Mouse (Mus musculus): ENCODE data around the gene Myo10. TPM values are rescaled to one million over a fixed set of nuclear protein-coding genes. Genes with fewer than 3 reads are reported as not detected.
A peak's percentile ranks its signal among the peaks of the same experiment; 100 is the strongest.

Myo10 gene
- polyA plus RNA-seq, 1 experiment from 2014 or later, result 38.0 TPM

DNA sequence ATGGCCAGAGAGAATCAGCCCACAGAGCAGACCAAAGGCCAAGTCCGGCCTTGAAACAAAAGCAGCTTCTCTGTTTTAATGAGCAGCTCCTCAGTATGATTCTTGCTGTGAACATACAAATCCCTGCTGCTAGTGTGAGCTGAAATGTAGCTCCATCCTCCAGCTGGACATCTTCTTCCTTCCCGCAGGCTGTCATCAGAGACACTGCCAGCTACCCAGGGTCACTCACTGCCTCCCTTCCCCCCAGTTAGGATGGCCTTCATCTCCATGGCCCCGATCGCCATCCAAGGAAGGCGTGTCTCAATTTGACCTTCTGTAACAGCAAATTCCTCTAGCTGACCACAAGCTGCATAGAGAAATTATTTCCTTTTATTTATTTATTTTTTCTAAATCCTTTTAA lies 32.4 kb upstream of the Myo10 start:
- Histone ChIP-seq H3K36me3 (no peaks in the 10 kb centered on the region), H3K4me1 (peaks cover 30% of the 10 kb centered on the region), H3K27me3 (no peaks in the 10 kb centered on the region), H3K4me2 (no peak overlapping the region), H3K4me3 (no peak overlapping the region), H3K9ac (no peak overlapping the region), H3K9me3 (no peaks in the 10 kb centered on the region), H3K27ac (peak overlapping the region; percentile 51)
- 40% methylated on average over 5 of the region's 5 CpGs for WGBS
- peak; percentile 89 for ATAC-seq (ENCODE audit: borderline replicate concordance, extremely low read depth, low FRiP score, low TSS enrichment)

DNA sequence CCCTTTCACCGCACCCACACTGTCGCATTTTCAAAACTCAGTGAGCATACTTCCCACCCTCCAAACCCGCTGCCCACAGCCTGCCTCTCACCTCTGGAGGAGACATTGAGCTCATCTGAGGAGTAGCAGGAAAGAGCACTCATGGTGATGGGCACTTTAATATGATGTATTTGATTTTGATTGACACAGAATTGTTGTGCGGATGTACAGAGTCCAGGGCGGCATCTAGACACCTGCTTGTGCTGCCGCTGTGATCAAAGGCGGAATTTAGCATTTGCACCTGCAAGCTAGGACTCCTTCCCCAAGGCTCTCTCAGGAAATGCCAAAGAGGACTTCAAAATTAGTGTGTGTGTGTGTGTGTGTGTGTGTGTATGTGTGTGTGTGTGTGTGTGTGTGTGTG lies 31.4 kb upstream of the Myo10 start:
- H3K9me3 ChIP-seq, result no peaks in the 10 kb centered on the region
- H3K4me2 ChIP-seq, result no peak overlapping the region
- H3K27me3 ChIP-seq, result no peaks in the 10 kb centered on the region
- no peak for ATAC-seq (ENCODE audit: borderline replicate concordance, extremely low read depth, low FRiP score, low TSS enrichment)
- 76% methylated on average over 7 of the region's 7 CpGs for WGBS
- no peak overlapping the region for H3K4me3 ChIP-seq
- H3K4me1 ChIP-seq, result peaks cover 23% of the 10 kb centered on the region
- no peaks in the 10 kb centered on the region for H3K36me3 ChIP-seq
- no peak overlapping the region for H3K27ac ChIP-seq
- no peak overlapping the region for H3K9ac ChIP-seq

DNA sequence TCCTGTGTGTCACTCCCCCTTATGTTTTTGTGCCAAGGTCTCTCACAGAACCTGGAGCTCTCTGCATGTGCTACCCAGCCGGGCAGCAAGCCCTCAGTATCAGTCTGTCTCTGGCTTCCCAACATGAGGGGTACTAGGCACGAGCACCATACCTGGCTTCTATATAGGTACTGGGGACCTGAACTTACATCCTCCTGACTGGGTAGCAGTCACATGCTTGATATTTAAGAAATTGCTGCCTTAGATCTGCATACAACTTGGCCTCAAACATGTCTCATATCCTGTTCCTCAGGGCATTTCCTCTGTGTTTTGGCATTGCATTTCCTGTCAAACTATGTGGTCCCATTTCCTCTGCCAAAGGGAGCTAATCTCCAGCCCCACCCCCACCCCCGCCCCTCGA lies 30.4 kb upstream of the Myo10 start:
- WGBS, result 53% methylated on average over 4 of the region's 4 CpGs

GRCm38 (mm10) chr15:25593469-25594150 lies 28.7 kb upstream of the Myo10 start:
- H3K27me3 ChIP-seq, result no peaks in the 10 kb centered on the region
- no peak overlapping the region for H3K27ac ChIP-seq
- no peak overlapping the region for H3K4me2 ChIP-seq

More for the DNA sequence above, 30.4 kb upstream of the Myo10 start:
- Histone ChIP-seq H3K27ac (no peak overlapping the region), H3K4me3 (no peak overlapping the region), H3K27me3 (no peaks in the 10 kb centered on the region), H3K36me3 (no peaks in the 10 kb centered on the region), H3K9me3 (no peaks in the 10 kb centered on the region), H3K4me2 (no peak overlapping the region), H3K9ac (no peak overlapping the region), H3K4me1 (peaks cover 20% of the 10 kb centered on the region)
- no peak for ATAC-seq (ENCODE audit: borderline replicate concordance, extremely low read depth, low FRiP score, low TSS enrichment)

DNA sequence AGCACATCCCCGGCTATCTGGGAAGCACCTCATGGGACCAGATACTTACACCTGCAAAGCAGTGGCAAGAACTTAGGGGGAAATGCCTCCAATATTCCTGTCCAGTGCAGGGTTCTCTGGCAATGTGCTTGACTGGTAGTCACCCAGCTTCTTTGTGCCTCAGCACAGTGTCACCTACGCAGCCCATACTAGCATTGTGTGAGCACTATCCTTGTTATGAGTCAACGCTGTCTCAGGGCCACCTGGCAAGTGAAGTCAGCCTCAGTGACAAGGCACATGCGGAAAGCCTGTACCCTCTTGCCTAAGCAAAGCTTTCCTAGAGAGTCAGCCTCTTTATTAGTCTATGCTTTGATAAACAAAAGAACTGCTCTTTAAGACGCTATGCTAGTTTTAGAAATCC lies 24.0 kb upstream of the Myo10 start:
- H3K27ac ChIP-seq, result no peak overlapping the region
- WGBS, result 81% methylated on average over 5 of the region's 5 CpGs

More at GRCm38 (mm10) chr15:25593469-25594150, 28.7 kb upstream of the Myo10 start:
- Histone ChIP-seq H3K4me3 (no peak overlapping the region), H3K36me3 (no peaks in the 10 kb centered on the region), H3K9ac (no peak overlapping the region), H3K4me1 (peaks cover 19% of the 10 kb centered on the region), H3K9me3 (no peaks in the 10 kb centered on the region)
- ATAC-seq (ENCODE audit: borderline replicate concordance, extremely low read depth, low FRiP score, low TSS enrichment), result no peak
- WGBS, result 77% methylated on average over 7 of the region's 7 CpGs

DNA sequence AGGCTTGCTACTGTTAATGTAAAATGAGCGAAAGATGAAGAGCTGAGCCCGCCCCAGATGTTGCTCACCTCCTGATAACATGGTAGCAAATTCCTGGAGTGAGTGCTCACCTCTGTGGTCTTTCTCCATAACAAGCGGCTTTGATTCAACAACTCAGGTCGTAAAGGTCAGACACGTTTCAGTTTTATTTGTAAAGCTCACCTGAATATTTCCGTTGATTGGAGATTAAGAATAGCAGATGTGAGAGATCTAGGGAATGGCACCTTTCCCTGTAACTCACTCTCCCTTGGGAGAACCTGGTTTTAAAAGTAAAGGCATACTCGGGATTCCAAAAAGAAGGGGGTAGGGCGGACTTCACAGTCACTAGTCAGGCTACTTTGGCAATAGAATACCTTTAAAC lies 20.0 kb upstream of the Myo10 start:
- Histone ChIP-seq H3K4me3 (no peak overlapping the region), H3K27ac (no peak overlapping the region), H3K9ac (no peak overlapping the region), H3K4me1 (peaks cover 18% of the 10 kb centered on the region), H3K27me3 (no peaks in the 10 kb centered on the region), H3K4me2 (no peak overlapping the region), H3K9me3 (no peaks in the 10 kb centered on the region), H3K36me3 (no peaks in the 10 kb centered on the region)
- WGBS, result 45% methylated on average over 8 of the region's 8 CpGs
- no peak for ATAC-seq (ENCODE audit: borderline replicate concordance, extremely low read depth, low FRiP score, low TSS enrichment)

More for the DNA sequence above, 24.0 kb upstream of the Myo10 start:
- Histone ChIP-seq H3K27me3 (no peaks in the 10 kb centered on the region), H3K9ac (no peak overlapping the region), H3K9me3 (no peaks in the 10 kb centered on the region), H3K4me3 (no peak overlapping the region), H3K4me1 (peaks cover 1% of the 10 kb centered on the region; the same call in 1 of the 2 replicates), H3K36me3 (no peaks in the 10 kb centered on the region), H3K4me2 (no peak overlapping the region)
- no peak for ATAC-seq (ENCODE audit: borderline replicate concordance, extremely low read depth, low FRiP score, low TSS enrichment)

DNA sequence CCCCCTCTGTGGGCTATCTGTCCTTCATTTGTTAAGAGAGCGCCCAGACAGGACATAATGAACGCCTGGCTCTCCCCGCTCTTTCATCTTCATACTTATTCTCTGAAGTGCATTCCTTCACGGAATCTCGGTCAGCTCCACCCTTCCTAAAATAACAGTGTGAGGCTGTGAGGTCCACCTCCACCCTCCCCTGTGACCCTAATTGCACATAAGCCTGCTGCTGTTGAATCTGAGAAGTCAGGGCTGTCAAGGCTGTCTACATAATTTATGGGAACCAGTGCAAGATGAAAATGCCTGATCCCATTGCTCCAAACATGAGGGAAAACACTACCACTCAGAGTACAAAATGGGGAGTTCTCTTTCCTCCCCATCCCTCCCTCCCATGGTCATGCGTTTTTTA lies 19.0 kb upstream of the Myo10 start:
- 9% methylated on average over 6 of the region's 6 CpGs for WGBS
- no peak overlapping the region for H3K27ac ChIP-seq
- ATAC-seq (ENCODE audit: borderline replicate concordance, extremely low read depth, low FRiP score, low TSS enrichment), result no peak
- H3K4me1 ChIP-seq, result peaks cover 19% of the 10 kb centered on the region
- H3K4me2 ChIP-seq, result no peak overlapping the region
- H3K9ac ChIP-seq, result no peak overlapping the region
- H3K9me3 ChIP-seq, result no peaks in the 10 kb centered on the region
- H3K4me3 ChIP-seq, result no peak overlapping the region
- H3K36me3 ChIP-seq, result no peaks in the 10 kb centered on the region
- H3K27me3 ChIP-seq, result no peaks in the 10 kb centered on the region

- ATAC-seq (ENCODE audit: borderline replicate concordance, extremely low read depth, low FRiP score, low TSS enrichment), result no peak
- Histone ChIP-seq H3K4me2 (no peak overlapping the region), H3K4me3 (no peak overlapping the region), H3K27ac (no peak overlapping the region), H3K36me3 (no peaks in the 10 kb centered on the region), H3K9ac (no peak overlapping the region), H3K9me3 (no peaks in the 10 kb centered on the region), H3K27me3 (no peaks in the 10 kb centered on the region), H3K4me1 (peaks cover 24% of the 10 kb centered on the region)
- WGBS, result 67% methylated on average over 1 of the region's 1 CpGs
Observed at GRCm38 (mm10) chr15:25604231-25604630, 18.1 kb upstream of the Myo10 start.

DNA sequence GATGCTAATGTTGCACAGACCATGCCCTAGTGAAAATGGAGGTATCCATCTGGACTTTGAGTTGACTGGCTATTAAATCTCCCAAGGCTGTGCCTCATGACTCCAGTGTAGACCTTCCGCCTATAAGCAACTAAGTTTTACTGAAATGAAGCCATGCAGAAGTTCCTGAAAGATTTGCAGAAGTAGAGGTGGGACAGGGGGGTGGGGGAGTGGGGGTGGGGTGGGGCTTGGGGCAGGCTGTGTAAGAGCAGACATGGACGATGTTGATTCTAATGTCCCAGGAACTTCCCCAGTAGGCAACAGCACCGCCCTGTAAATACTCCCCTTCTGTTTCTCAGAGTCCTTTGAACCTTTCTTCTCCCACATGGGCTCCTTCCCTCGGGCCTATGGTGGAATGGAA lies 16.9 kb upstream of the Myo10 start:
- H3K4me3 ChIP-seq, result no peak overlapping the region
- no peak for ATAC-seq (ENCODE audit: borderline replicate concordance, extremely low read depth, low FRiP score, low TSS enrichment)
- no peaks in the 10 kb centered on the region for H3K27me3 ChIP-seq
- no peak overlapping the region for H3K27ac ChIP-seq
- no peaks in the 10 kb centered on the region for H3K36me3 ChIP-seq
- peaks cover 27% of the 10 kb centered on the region for H3K4me1 ChIP-seq
- H3K9me3 ChIP-seq, result no peaks in the 10 kb centered on the region
- no peak overlapping the region for H3K9ac ChIP-seq
- no peak overlapping the region for H3K4me2 ChIP-seq
- 75% methylated on average over 4 of the region's 4 CpGs for WGBS

DNA sequence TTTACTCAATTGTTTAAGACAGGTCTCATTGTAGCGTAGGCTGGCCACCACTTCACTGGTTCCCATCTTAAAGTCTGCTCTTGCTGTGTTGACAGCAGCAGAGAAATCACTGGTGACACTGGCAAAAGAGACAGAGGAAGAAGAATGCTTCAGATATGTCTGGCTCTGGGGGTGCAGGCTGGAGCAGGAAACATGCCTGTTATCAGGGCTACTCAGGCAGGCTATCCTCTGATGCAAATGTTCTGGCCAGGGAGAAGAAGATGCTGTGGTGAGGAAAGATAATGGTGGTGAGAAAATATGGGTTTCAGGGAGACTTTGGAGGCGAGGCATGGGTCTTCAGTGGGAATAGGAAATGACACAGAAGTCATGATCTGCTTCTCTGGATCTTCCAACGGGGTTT lies 13.6 kb upstream of the Myo10 start:
- no peaks in the 10 kb centered on the region for H3K36me3 ChIP-seq
- no peak for ATAC-seq (ENCODE audit: borderline replicate concordance, extremely low read depth, low FRiP score, low TSS enrichment)
- H3K4me1 ChIP-seq, result peaks cover 23% of the 10 kb centered on the region
- no peaks in the 10 kb centered on the region for H3K27me3 ChIP-seq
- H3K9ac ChIP-seq, result no peak overlapping the region
- H3K4me3 ChIP-seq, result no peak overlapping the region
- H3K9me3 ChIP-seq, result no peaks in the 10 kb centered on the region
- no peak overlapping the region for H3K4me2 ChIP-seq
- H3K27ac ChIP-seq, result no peak overlapping the region
- WGBS, result 50% methylated on average over 3 of the region's 3 CpGs

- no peak overlapping the region for H3K9ac ChIP-seq
- H3K27ac ChIP-seq, result no peak overlapping the region
- 10% methylated on average over 10 of the region's 10 CpGs for WGBS
- no peaks in the 10 kb centered on the region for H3K27me3 ChIP-seq
- no peak for ATAC-seq (ENCODE audit: borderline replicate concordance, extremely low read depth, low FRiP score, low TSS enrichment)
- peaks cover 23% of the 10 kb centered on the region for H3K4me1 ChIP-seq
- H3K9me3 ChIP-seq, result no peaks in the 10 kb centered on the region
- no peaks in the 10 kb centered on the region for H3K36me3 ChIP-seq
- H3K4me3 ChIP-seq, result no peak overlapping the region
- H3K4me2 ChIP-seq, result no peak overlapping the region
Observed at GRCm38 (mm10) chr15:25609253-25609652, 13.1 kb upstream of the Myo10 start.

GRCm38 (mm10) chr15:25611178-25611577 lies 11.1 kb upstream of the Myo10 start:
- Histone ChIP-seq H3K4me3 (no peak overlapping the region), H3K27me3 (no peaks in the 10 kb centered on the region), H3K27ac (no peak overlapping the region), H3K36me3 (no peaks in the 10 kb centered on the region), H3K4me2 (no peak overlapping the region), H3K4me1 (peaks cover 20% of the 10 kb centered on the region), H3K9me3 (no peaks in the 10 kb centered on the region), H3K9ac (no peak overlapping the region)
- 57% methylated on average over 6 of the region's 6 CpGs for WGBS
- no peak for ATAC-seq (ENCODE audit: borderline replicate concordance, extremely low read depth, low FRiP score, low TSS enrichment)

DNA sequence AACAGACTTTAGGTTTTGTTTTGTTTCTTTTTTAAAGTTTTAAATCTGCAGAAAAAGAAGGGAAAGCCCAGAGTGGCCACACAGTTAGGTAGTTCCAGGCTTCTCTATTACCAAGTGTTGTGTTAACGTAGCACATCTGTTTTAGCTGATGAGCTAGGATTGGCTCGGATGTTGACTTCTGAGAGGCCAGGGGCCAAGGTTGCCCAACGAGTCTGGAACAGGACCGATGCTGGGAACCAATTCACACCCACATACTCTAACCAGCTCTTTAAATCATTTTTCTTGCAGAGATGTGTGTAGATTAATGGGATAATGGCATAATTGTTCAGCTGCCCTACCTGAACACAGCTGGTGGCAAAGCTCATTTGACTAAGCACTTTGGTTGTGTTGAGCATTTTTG lies 1.8 kb upstream of the Myo10 start:
- Histone ChIP-seq H3K9me3 (no peaks in the 10 kb centered on the region), H3K4me3 (no peak overlapping the region), H3K4me2 (no peak overlapping the region), H3K9ac (no peak overlapping the region), H3K27me3 (no peaks in the 10 kb centered on the region), H3K27ac (no peak overlapping the region), H3K4me1 (peaks cover 27% of the 10 kb centered on the region), H3K36me3 (no peaks in the 10 kb centered on the region)
- ATAC-seq (ENCODE audit: borderline replicate concordance, extremely low read depth, low FRiP score, low TSS enrichment), result no peak
- 45% methylated on average over 4 of the region's 4 CpGs for WGBS

All from lung, embryonic 15.5 days (tissue).